Mouse (Mus musculus): ENCODE measurements at regions not wholly inside any gene's neighbourhood (a gene's known extent, or its start where the extent isn't known, plus 50 kb on each side); places are given as distances from the start of the nearest gene placed in this dataset.
A peak's percentile ranks its signal among the peaks of the same experiment; 100 is the strongest.

DNA sequence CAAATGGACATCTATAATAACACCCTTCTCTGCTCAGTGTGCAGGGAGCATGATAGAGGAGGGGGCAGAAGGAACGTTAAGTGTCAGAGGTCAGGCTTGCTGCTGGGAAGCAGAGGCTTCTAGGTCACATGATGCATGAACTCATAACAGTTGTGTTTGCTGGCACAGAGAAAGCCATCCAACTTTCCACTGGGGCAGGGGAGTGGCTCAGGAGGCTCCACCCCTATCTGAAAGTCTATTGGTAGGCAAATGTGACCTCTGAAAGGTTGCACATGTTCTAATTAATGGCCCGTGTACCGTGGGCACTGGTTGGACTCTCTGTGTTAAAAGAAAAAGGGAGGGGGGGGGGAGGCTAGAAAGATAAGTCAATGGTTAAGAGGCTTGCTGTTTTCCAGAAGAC, 224.6 kb downstream of the Slc16a7 start:
- no peak overlapping the region for H3K9ac ChIP-seq (replicated peaks; ENCODE audit: low read length)
- no peak overlapping the region for H3K4me3 ChIP-seq (replicated peaks; ENCODE audit: low read depth, low read length)
- DNase-seq (no peak), ATAC-seq (ENCODE audit: low FRiP score, low TSS enrichment) (no peak)
- no peak overlapping the region for H3K4me2 ChIP-seq (ENCODE audit: low read length)
- no peaks in the 10 kb centered on the region for H3K9me3 ChIP-seq (ENCODE audit: control insufficient read depth, low read length)
- no peaks in the 10 kb centered on the region for H3K27me3 ChIP-seq (ENCODE audit: control insufficient read depth, insufficient read depth, low read length)
- no peaks in the 10 kb centered on the region for H3K4me1 ChIP-seq (ENCODE audit: control insufficient read depth, insufficient read depth, low read length)
- no peak overlapping the region for H3K27ac ChIP-seq (replicated peaks; ENCODE audit: low read depth, low read length)
- 75% methylated on average over 3 of the region's 3 CpGs for WGBS
- H3K36me3 ChIP-seq (ENCODE audit: control insufficient read depth, insufficient read depth, low read length): no peaks in the 10 kb centered on the region

DNA sequence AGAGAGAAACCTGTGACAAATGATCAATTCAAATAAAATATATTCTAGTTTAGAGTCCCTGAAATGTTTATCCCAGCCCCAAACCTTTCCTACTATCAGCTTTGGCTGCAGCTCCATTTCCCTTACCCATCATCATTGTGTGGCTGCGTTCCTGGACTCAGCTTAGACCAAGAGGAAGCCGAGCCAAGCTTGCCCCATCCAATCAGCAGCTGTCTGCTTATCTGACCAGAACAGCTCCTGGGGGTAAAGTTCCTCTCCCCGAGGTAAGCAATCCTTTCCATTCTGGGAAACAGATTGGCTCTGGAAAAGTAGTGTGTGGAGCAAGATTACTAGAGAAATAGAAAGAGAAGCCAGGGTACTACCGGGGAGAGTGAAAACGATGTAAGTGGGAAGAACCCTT, 228.2 kb downstream of the Slc16a7 start:
- Histone ChIP-seq H3K9me3 (ENCODE audit: control insufficient read depth, low read length) (no peaks in the 10 kb centered on the region), H3K4me3 (replicated peaks; ENCODE audit: low read depth, low read length) (no peak overlapping the region), H3K36me3 (ENCODE audit: control insufficient read depth, insufficient read depth, low read length) (no peaks in the 10 kb centered on the region), H3K27me3 (ENCODE audit: control insufficient read depth, insufficient read depth, low read length) (no peaks in the 10 kb centered on the region), H3K4me1 (ENCODE audit: control insufficient read depth, insufficient read depth, low read length) (no peaks in the 10 kb centered on the region), H3K9ac (replicated peaks; ENCODE audit: low read length) (no peak overlapping the region), H3K4me2 (ENCODE audit: low read length) (no peak overlapping the region), H3K27ac (replicated peaks; ENCODE audit: low read depth, low read length) (no peak overlapping the region)
- DNase-seq: no peak
- 56% methylated on average over 5 of the region's 5 CpGs for WGBS
- ATAC-seq (ENCODE audit: low FRiP score, low TSS enrichment): no peak

DNA sequence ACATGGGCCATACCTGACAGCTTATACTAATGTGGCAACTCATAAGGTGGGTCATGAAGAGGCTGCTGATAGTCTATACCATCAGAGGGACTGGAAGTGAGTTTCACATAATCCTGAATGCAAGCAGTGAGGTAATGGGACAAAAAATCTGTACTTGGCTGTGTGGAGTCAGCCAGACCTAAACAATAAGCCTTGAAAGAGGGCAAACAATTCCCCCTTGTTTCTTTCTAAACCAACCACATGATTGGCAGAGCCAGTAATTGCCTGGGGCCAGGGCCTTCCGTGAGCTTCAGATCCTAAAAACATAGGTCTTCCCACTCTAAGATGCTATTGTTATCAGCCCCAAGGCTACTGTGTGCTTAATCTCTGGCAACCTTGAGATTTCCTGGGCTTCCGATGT, 240.5 kb downstream of the Slc16a7 start:
- no peak overlapping the region for H3K27ac ChIP-seq (replicated peaks; ENCODE audit: low read depth, low read length)
- no peaks in the 10 kb centered on the region for H3K9me3 ChIP-seq (ENCODE audit: control insufficient read depth, low read length)
- WGBS: 21% methylated on average over 2 of the region's 2 CpGs
- H3K4me2 ChIP-seq (ENCODE audit: low read length): no peak overlapping the region
- ATAC-seq (ENCODE audit: low FRiP score, low TSS enrichment): no peak
- H3K4me1 ChIP-seq (ENCODE audit: control insufficient read depth, insufficient read depth, low read length): no peaks in the 10 kb centered on the region
- DNase-seq: no peak
- no peak overlapping the region for H3K4me3 ChIP-seq (replicated peaks; ENCODE audit: low read depth, low read length)
- no peak overlapping the region for H3K9ac ChIP-seq (replicated peaks; ENCODE audit: low read length)
- no peaks in the 10 kb centered on the region for H3K36me3 ChIP-seq (ENCODE audit: control insufficient read depth, insufficient read depth, low read length)
- H3K27me3 ChIP-seq (ENCODE audit: control insufficient read depth, insufficient read depth, low read length): no peaks in the 10 kb centered on the region

DNA sequence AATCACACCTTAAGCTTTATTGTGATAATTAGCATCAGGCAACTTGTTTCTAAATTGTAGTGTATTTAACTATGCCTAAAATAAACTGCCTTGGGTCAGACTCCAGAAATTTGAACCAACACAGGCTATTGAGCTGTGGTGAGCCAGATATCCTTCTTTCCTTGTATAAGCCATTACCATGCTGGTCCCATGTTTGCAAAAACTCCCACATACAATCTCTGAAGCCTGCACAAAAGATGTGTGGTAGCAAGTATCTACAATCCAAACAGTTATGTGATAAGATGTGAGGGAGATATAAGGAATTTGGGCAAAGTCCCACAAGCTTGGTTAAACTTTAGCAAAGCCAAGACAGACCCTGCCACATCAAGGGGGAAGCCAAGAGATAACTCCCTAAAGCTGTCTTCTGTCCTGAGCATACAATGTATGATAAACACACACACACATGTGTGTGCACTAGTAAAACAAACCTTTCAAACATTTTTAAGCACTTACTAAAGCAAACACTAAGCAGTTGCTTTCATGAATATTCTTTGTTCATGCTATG, 242.0 kb downstream of the Slc16a7 start:
- Histone ChIP-seq H3K4me2 (ENCODE audit: low read length) (no peak overlapping the region), H3K9me3 (ENCODE audit: control insufficient read depth, low read length) (no peaks in the 10 kb centered on the region), H3K4me1 (ENCODE audit: control insufficient read depth, insufficient read depth, low read length) (no peaks in the 10 kb centered on the region), H3K36me3 (ENCODE audit: control insufficient read depth, insufficient read depth, low read length) (no peaks in the 10 kb centered on the region), H3K27me3 (ENCODE audit: control insufficient read depth, insufficient read depth, low read length) (no peaks in the 10 kb centered on the region), H3K27ac (replicated peaks; ENCODE audit: low read depth, low read length) (no peak overlapping the region), H3K9ac (replicated peaks; ENCODE audit: low read length) (no peak overlapping the region), H3K4me3 (replicated peaks; ENCODE audit: low read depth, low read length) (no peak overlapping the region)
- no peak for ATAC-seq (ENCODE audit: low FRiP score, low TSS enrichment)
- no peak for DNase-seq

DNA sequence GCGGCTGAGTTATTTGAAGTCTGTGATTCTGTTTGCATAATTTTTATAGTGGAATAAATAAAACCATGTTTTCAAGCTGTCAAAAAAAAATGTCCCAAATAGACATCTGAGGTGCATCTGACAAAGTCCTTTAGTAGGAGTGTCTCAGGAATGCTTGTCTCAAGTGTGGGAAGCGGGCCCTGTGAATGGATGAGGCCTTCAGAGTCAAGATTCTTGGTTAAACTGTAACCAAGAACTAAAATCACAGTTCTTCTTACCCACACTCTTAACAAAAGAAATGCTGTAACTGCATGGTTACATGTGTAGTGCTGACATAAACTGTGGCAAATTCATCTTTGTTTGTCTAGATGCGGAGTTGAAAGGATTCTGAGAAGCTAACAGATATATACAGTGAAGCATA, 242.9 kb downstream of the Slc16a7 start:
- WGBS: 91% methylated on average over 3 of the region's 3 CpGs
- Histone ChIP-seq H3K9me3 (ENCODE audit: control insufficient read depth, low read length) (no peaks in the 10 kb centered on the region), H3K27me3 (ENCODE audit: control insufficient read depth, insufficient read depth, low read length) (no peaks in the 10 kb centered on the region), H3K4me2 (ENCODE audit: low read length) (no peak overlapping the region), H3K27ac (replicated peaks; ENCODE audit: low read depth, low read length) (no peak overlapping the region), H3K9ac (replicated peaks; ENCODE audit: low read length) (no peak overlapping the region), H3K36me3 (ENCODE audit: control insufficient read depth, insufficient read depth, low read length) (no peaks in the 10 kb centered on the region), H3K4me1 (ENCODE audit: control insufficient read depth, insufficient read depth, low read length) (no peaks in the 10 kb centered on the region), H3K4me3 (replicated peaks; ENCODE audit: low read depth, low read length) (no peak overlapping the region)
- DNase-seq: no peak
- no peak for ATAC-seq (ENCODE audit: low FRiP score, low TSS enrichment)

DNA sequence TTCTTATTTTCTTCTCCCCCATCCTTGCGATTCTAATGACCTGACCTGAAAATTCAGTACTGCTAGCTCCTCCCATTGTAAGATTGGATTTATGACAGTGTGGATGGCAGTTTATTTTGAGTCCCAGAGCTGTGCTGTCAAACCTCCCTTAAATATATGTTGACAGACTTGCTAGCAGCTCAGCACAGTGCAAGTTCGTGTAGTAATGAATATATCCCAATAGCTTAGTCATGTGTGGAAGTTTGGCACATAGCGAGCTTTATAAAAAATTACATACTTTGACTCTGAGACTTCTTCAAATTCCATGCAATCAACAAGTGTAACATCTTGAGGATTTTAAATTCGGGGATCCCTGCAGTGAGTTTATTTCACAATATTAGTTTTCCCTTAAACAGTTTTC, 243.5 kb downstream of the Slc16a7 start:
- DNase-seq (no peak), ATAC-seq (ENCODE audit: low FRiP score, low TSS enrichment) (no peak)
- no peaks in the 10 kb centered on the region for H3K27me3 ChIP-seq (ENCODE audit: control insufficient read depth, insufficient read depth, low read length)
- WGBS: 89% methylated on average over 4 of the region's 4 CpGs
- H3K4me2 ChIP-seq (ENCODE audit: low read length): no peak overlapping the region
- H3K36me3 ChIP-seq (ENCODE audit: control insufficient read depth, insufficient read depth, low read length): no peaks in the 10 kb centered on the region
- H3K27ac ChIP-seq (replicated peaks; ENCODE audit: low read depth, low read length): no peak overlapping the region
- H3K4me1 ChIP-seq (ENCODE audit: control insufficient read depth, insufficient read depth, low read length): no peaks in the 10 kb centered on the region
- H3K4me3 ChIP-seq (replicated peaks; ENCODE audit: low read depth, low read length): no peak overlapping the region
- H3K9ac ChIP-seq (replicated peaks; ENCODE audit: low read length): no peak overlapping the region
- H3K9me3 ChIP-seq (ENCODE audit: control insufficient read depth, low read length): no peaks in the 10 kb centered on the region

DNA sequence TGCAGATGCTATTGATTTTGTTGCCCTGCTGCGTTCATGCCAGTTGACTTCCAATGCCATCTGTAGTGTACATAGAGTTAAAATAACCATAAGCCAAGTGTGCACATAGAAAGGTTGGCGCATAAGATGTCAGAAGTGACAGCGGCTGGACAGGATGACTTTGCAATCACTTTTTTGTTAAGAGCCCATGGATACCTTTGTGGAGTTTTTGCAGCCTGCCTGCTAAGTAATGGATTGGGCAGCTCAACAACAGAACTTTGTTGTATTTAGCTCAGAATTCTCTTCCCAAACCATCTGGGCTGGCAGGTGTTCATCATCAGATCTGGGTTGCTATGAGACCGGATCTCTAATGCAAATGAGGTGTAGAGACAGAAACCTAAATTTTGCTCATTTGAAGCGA, 267.5 kb downstream of the Slc16a7 start:
- WGBS: 82% methylated on average over 5 of the region's 5 CpGs
- Histone ChIP-seq H3K9ac (replicated peaks; ENCODE audit: low read length) (no peak overlapping the region), H3K9me3 (ENCODE audit: control insufficient read depth, low read length) (no peaks in the 10 kb centered on the region), H3K4me1 (ENCODE audit: control insufficient read depth, insufficient read depth, low read length) (no peaks in the 10 kb centered on the region), H3K4me3 (replicated peaks; ENCODE audit: low read depth, low read length) (no peak overlapping the region), H3K27me3 (ENCODE audit: control insufficient read depth, insufficient read depth, low read length) (no peaks in the 10 kb centered on the region), H3K27ac (replicated peaks; ENCODE audit: low read depth, low read length) (no peak overlapping the region), H3K4me2 (ENCODE audit: low read length) (no peak overlapping the region), H3K36me3 (ENCODE audit: control insufficient read depth, insufficient read depth, low read length) (no peaks in the 10 kb centered on the region)
- ATAC-seq (ENCODE audit: low FRiP score, low TSS enrichment) (no peak), DNase-seq (peak; percentile 18)

DNA sequence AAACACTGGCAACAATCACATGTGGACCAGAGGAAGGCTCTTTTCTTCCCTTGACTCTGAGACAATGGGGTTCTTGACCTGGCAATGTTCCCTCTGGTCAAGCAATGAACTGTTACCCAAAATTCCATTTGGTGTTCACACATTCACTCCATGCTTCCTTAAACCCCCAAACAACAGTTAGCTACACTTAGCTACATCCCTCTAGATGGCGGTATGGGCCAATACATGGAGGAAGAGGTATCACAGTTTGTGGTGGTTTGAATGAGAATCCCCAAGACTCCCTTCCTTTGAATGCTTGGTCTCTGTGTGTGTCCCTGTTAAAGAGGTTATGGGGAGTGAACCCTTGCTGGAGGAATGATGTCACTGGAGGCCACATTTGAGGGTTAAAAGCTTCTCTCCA, 274.9 kb downstream of the Slc16a7 start:
- WGBS: 24% methylated on average over 1 of the region's 1 CpGs
- Histone ChIP-seq H3K4me1 (ENCODE audit: control insufficient read depth, insufficient read depth, low read length) (no peaks in the 10 kb centered on the region), H3K27me3 (ENCODE audit: control insufficient read depth, insufficient read depth, low read length) (no peaks in the 10 kb centered on the region), H3K27ac (replicated peaks; ENCODE audit: low read depth, low read length) (no peak overlapping the region), H3K4me2 (ENCODE audit: low read length) (no peak overlapping the region), H3K9me3 (ENCODE audit: control insufficient read depth, low read length) (no peaks in the 10 kb centered on the region), H3K36me3 (ENCODE audit: control insufficient read depth, insufficient read depth, low read length) (no peaks in the 10 kb centered on the region), H3K4me3 (replicated peaks; ENCODE audit: low read depth, low read length) (no peak overlapping the region), H3K9ac (replicated peaks; ENCODE audit: low read length) (no peak overlapping the region)
- ATAC-seq (ENCODE audit: low FRiP score, low TSS enrichment): no peak
- no peak for DNase-seq

DNA sequence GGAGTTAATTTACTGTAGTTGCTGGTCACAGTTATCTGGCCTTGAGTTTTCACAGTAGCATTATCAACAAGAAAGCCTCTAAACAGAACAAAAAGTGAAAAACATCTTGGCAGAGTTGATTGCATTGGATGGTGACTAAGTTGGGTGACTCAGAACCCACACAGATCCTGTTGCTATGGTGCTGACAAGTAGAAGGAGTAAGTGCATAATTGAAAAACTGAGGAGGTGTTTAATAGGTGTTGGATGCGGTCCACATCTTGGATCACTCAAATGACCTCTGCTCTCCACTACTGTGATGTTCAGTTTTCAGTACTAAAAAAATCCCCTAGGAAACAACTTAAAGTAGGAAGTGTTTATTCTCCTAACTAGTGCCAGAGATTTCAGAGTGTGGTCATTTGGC, 280.3 kb downstream of the Slc16a7 start:
- H3K27ac ChIP-seq (replicated peaks; ENCODE audit: low read depth, low read length): no peak overlapping the region
- 84% methylated on average over 1 of the region's 1 CpGs for WGBS
- H3K9ac ChIP-seq (replicated peaks; ENCODE audit: low read length): no peak overlapping the region
- no peak overlapping the region for H3K4me2 ChIP-seq (ENCODE audit: low read length)
- no peak overlapping the region for H3K4me3 ChIP-seq (replicated peaks; ENCODE audit: low read depth, low read length)
- no peak for ATAC-seq (ENCODE audit: low FRiP score, low TSS enrichment)
- no peaks in the 10 kb centered on the region for H3K4me1 ChIP-seq (ENCODE audit: control insufficient read depth, insufficient read depth, low read length)
- no peaks in the 10 kb centered on the region for H3K9me3 ChIP-seq (ENCODE audit: control insufficient read depth, low read length)
- no peaks in the 10 kb centered on the region for H3K27me3 ChIP-seq (ENCODE audit: control insufficient read depth, insufficient read depth, low read length)
- no peak for DNase-seq
- H3K36me3 ChIP-seq (ENCODE audit: control insufficient read depth, insufficient read depth, low read length): no peaks in the 10 kb centered on the region
